Comparison of ENCODE assay signal across 8 mouse cellular contexts in genomic region chr15:80082661-80083275, GRCm38 (mm10). TPM values are rescaled to one million over a fixed set of nuclear protein-coding genes. Genes with fewer than 3 reads are reported as not detected.
DNase-seq lines count a peak whose midpoint lies in the region; ATAC-seq and TF ChIP-seq lines count a peak whose summit lies in the region.

No protein-coding gene starts in this region.

- peak overlapping the region; percentile 91 for H3K27ac ChIP-seq in heart, embryonic 11.5 days (ENCODE audit: low read depth, low read length)
- H3K27ac ChIP-seq in liver, embryonic 12.5 days: peak overlapping the region; percentile 93

- ATAC-seq in heart, embryonic 11.5 days (replicated peaks; ENCODE audit: insufficient number of reproducible peaks, low FRiP score, low TSS enrichment): peak; percentile 16; the same call in 1 of the 2 replicates
- no peak for ATAC-seq in liver, embryonic 12.5 days
- ATAC-seq in activated CD4-positive, CD25-positive, alpha-beta regulatory T cell, adult 4 months: no peak

- H3K9me3 ChIP-seq in heart, embryonic 11.5 days (replicated peaks; ENCODE audit: control insufficient read depth, low read length): no peaks in the 10 kb centered on the region
- peaks cover 4% of the 10 kb centered on the region for H3K9me3 ChIP-seq in E14TG2a.4 (ENCODE audit: low read length)
- peaks cover 7% of the 10 kb centered on the region for H3K9me3 ChIP-seq in erythroblast, embryonic 14.5 days (ENCODE audit: control insufficient read depth, low read length)
- 0 out of 2 replicates have a peak, but pooled peaks cover 5% of the 10 kb centered on the region for H3K9me3 ChIP-seq in liver, embryonic 12.5 days (replicated peaks)

- H3K9ac ChIP-seq in heart, embryonic 11.5 days (ENCODE audit: low read depth, low read length): peak overlapping the region; percentile 96
- peak overlapping the region; percentile 83 for H3K9ac ChIP-seq in liver, embryonic 12.5 days

- WGBS in heart, embryonic 11.5 days (ENCODE audit: insufficient replicate concordance): 0% methylated on average over 21 of the region's 21 CpGs
- WGBS in liver, embryonic 12.5 days (ENCODE audit: insufficient replicate concordance): under 1% methylated on average over 21 of the region's 21 CpGs

- no peaks in the 10 kb centered on the region for H3K27me3 ChIP-seq in heart, embryonic 11.5 days (ENCODE audit: control insufficient read depth, insufficient read depth, low read length)
- H3K27me3 ChIP-seq in E14TG2a.4 (ENCODE audit: insufficient read depth, low read length): no peaks in the 10 kb centered on the region
- no peaks in the 10 kb centered on the region for H3K27me3 ChIP-seq in erythroblast, embryonic 14.5 days (ENCODE audit: control insufficient read depth)
- H3K27me3 ChIP-seq in liver, embryonic 12.5 days (replicated peaks): no peaks in the 10 kb centered on the region

- H3K4me3 ChIP-seq in heart, embryonic 11.5 days (ENCODE audit: low read depth, low read length): peak overlapping the region; percentile 85
- peak overlapping the region; percentile 97 for H3K4me3 ChIP-seq in E14TG2a.4 (replicated peaks; ENCODE audit: low read length)
- H3K4me3 ChIP-seq in erythroblast, embryonic 14.5 days (replicated peaks): peak overlapping the region; percentile 100
- peak overlapping the region; percentile 71 for H3K4me3 ChIP-seq in liver, embryonic 12.5 days

- H3K4me1 ChIP-seq in heart, embryonic 11.5 days (ENCODE audit: control insufficient read depth, insufficient read depth, low read length): peaks cover 22% of the 10 kb centered on the region
- peaks cover 31% of the 10 kb centered on the region for H3K4me1 ChIP-seq in E14TG2a.4 (replicated peaks; ENCODE audit: low read depth, low read length)
- peaks cover 73% of the 10 kb centered on the region for H3K4me1 ChIP-seq in erythroblast, embryonic 14.5 days (ENCODE audit: control insufficient read depth)
- H3K4me1 ChIP-seq in liver, embryonic 12.5 days: peaks cover 55% of the 10 kb centered on the region

- no peak for DNase-seq in heart, adult 11 months
- DNase-seq in adrenal gland, postnatal 36 days: no peak
- no peak for DNase-seq in layer of hippocampus, adult 8-10 months (ENCODE audit: low spot score in 2 of 2)

- no peak for TF ChIP-seq CTCF in E14TG2a.4 (conservative IDR thresholded peaks at IDR 0.05; ENCODE audit: low read length)

- H3K36me3 ChIP-seq in heart, embryonic 11.5 days (ENCODE audit: control insufficient read depth, insufficient read depth, low read length): peaks cover 36% of the 10 kb centered on the region
- peaks cover 53% of the 10 kb centered on the region for H3K36me3 ChIP-seq in E14TG2a.4 (ENCODE audit: insufficient read depth, low read length)
- peaks cover 62% of the 10 kb centered on the region for H3K36me3 ChIP-seq in erythroblast, embryonic 14.5 days (ENCODE audit: control insufficient read depth)
- H3K36me3 ChIP-seq in liver, embryonic 12.5 days: peaks cover 49% of the 10 kb centered on the region

- H3K4me2 ChIP-seq in heart, embryonic 11.5 days: peak overlapping the region; percentile 88
- peak overlapping the region; percentile 79 for H3K4me2 ChIP-seq in liver, embryonic 12.5 days

RNA-seq across cellular contexts. Expression of gene Syngr1, which starts 8.4 kb away (rescaled TPM):
- 15.2 and 20.7 TPM in 2 replicates for polyA plus RNA-seq in heart, embryonic 11.5 days (2014; fragmentation: Nextera tagmentation; extraction: Ambion mirVana)
- polyA plus RNA-seq in erythroblast, embryonic 14.5 days (2012): 0.41 and 1.5 TPM in 2 replicates
- polyA plus RNA-seq in liver, embryonic 12.5 days (2016; fragmentation: Nextera tagmentation; extraction: Ambion mirVana): 20.4 and 21.9 TPM in 2 replicates
- 1 to 10 TPM in 1 of 2 experiments, not detected in 1; 1.4 TPM for polyA plus RNA-seq in activated CD4-positive, CD25-positive, alpha-beta regulatory T cell, adult 4 months (2017; shearing (Covaris generic))
- total RNA-seq in adrenal gland, postnatal 36 days (2021): 10 to 100 TPM; 28.0 to 31.5 TPM
- total RNA-seq in layer of hippocampus, adult 8-10 months (2022): 100 to 1,000 TPM; 383 to 406 (median 399) TPM

RNA-seq across cellular contexts. Expression of gene Rpl3, which starts 8.9 kb away (rescaled TPM):
- 861 and 879 TPM in 2 replicates for polyA plus RNA-seq in heart, embryonic 11.5 days (2014; fragmentation: Nextera tagmentation; extraction: Ambion mirVana)
- 12.0 and 25.2 TPM in 2 replicates for polyA plus RNA-seq in erythroblast, embryonic 14.5 days (2012)
- polyA plus RNA-seq in liver, embryonic 12.5 days (2016; fragmentation: Nextera tagmentation; extraction: Ambion mirVana): 912 and 924 TPM in 2 replicates
- 1,000 to 10,000 TPM; 4,172 to 4,641 TPM for polyA plus RNA-seq in activated CD4-positive, CD25-positive, alpha-beta regulatory T cell, adult 4 months (2017; shearing (Covaris generic))
- 100 to 1,000 TPM; 602 to 611 TPM for total RNA-seq in adrenal gland, postnatal 36 days (2021)
- total RNA-seq in layer of hippocampus, adult 8-10 months (2022): 100 to 1,000 TPM; 431 to 611 (median 527) TPM

RNA-seq across cellular contexts. Expression of gene Tab1, which starts 50.2 kb away (rescaled TPM):
- polyA plus RNA-seq in heart, embryonic 11.5 days (2014; fragmentation: Nextera tagmentation; extraction: Ambion mirVana): 18.8 and 25.1 TPM in 2 replicates
- polyA plus RNA-seq in erythroblast, embryonic 14.5 days (2012): 2.2 and 3.3 TPM in 2 replicates
- polyA plus RNA-seq in liver, embryonic 12.5 days (2016; fragmentation: Nextera tagmentation; extraction: Ambion mirVana): 18.5 and 18.9 TPM in 2 replicates
- polyA plus RNA-seq in activated CD4-positive, CD25-positive, alpha-beta regulatory T cell, adult 4 months (2017; shearing (Covaris generic)): 10 to 100 TPM; 10.7 to 14.5 TPM
- total RNA-seq in adrenal gland, postnatal 36 days (2021): 10 to 100 TPM; 11.9 to 18.3 TPM
- 10 to 100 TPM; 27.3 to 29.5 (median 29.0) TPM for total RNA-seq in layer of hippocampus, adult 8-10 months (2022)

Comparison
In these comparisons a context has a peak if more than half of its experiments do, and no peak if none do; other contexts are left out.
1. RNA of gene Rpl3, which starts 8.9 kb away (polyA plus RNA-seq): 4,172 to 4,641 TPM in activated CD4-positive, CD25-positive, alpha-beta regulatory T cell, adult 4 months, 912 to 924 TPM in liver, embryonic 12.5 days and 861 to 879 TPM in heart, embryonic 11.5 days; 12.0 to 25.2 TPM in erythroblast, embryonic 14.5 days; every median in the first group is over 10 times any median in the second.
2. Peak in every context shown above with its lines, with median percentiles within 50 percentile points of each other: H3K4me3 ChIP-seq.